Mouse (Mus musculus) spleen, postnatal 0 days (tissue): Measurements from ENCODE around the gene Tubgcp6. TPM values are rescaled to one million over a fixed set of nuclear protein-coding genes. Genes with fewer than 3 reads are reported as not detected.

Experiments
- polyA plus RNA-seq: library from polyadenylated mRNA; unstranded; fragments of >200 nt; fragmentation: Nextera tagmentation; extraction: Ambion mirVana; gene quantifications from 2 replicates; pipeline ENCODE4 v1.2.1, GENCODE M21; 2015

Tubgcp6 gene
- 7.9 and 8.7 TPM in 2 replicates for polyA plus RNA-seq

DNA sequence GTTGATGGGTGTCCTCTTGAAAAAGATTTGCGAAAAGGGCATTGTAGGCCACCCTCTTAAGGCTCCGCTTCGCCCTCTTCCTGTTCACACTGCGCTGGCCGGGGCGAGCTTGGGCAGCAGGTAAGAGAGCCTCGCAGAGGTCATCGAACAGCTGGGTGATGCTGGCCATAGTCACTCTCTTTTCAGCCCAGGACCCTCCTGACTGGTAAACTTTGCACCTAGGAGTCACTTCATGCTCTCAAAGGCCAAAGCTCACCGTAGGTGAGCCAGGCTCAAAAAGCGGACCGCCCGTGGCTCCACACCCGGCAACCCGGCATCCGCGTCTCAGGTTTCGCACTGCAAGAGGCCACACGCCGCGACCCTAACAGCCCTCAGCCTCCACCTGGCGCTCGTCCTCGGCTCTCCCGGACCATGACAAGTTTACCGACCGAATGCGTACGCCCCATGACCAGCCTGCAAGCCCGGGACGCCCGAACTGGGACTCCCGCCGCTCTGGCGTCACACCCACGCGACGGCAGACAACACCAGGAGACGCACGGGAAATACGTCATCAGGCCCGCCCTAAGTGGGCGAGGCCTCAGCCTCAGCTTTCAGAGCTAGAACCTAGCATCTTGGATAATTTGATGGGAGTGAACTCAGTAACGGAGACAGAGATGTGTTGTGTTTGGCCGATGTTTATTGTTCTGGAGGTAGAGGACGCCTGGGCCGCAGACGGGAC lies at the start of gene Tubgcp6:
Tubgcp6 (minus strand) TSS at position 464 of the 718 bp plus-strand sequence.

DNA sequence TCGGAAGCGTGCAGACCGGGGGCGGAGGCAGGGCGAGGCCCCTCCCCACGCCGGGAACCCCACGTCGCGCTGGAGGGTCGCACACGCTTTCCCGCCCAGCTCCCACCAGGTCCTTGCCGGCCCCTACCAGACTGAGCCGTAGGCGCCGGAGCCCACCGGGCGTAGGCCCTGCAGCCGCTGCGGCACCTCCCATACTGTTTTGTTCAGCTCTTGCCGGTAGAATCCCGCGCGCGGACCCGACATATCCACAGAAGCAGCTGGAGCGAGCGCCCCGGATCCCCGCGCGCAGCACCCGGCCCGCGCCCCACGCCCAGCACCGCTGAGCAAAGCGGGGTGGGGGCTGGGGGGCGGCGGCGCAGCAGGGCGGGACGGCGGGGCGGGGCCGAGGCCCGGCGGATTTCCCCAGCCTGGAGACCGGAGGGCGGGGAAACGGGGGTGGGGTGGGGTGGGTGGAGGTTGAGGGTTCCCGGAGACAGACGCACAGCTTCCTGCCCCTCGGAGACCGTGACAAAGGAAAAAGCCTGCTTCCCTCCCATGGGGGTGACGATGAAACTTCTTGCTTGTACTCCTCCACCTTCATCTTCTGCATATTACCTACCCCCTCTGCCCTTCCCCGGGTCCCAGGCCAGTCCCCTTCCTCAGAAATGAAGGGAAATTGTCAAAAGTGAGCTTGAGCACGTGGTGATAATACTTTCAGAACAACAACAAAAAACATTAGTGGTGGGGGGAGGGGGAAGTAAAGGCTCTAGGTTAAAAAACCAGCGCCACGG lies 26.5 kb upstream of the Tubgcp6 start, which contains the start of gene Mapk11:
Mapk11 (minus strand) TSS at position 358 of the 770 bp plus-strand sequence.

DNA sequence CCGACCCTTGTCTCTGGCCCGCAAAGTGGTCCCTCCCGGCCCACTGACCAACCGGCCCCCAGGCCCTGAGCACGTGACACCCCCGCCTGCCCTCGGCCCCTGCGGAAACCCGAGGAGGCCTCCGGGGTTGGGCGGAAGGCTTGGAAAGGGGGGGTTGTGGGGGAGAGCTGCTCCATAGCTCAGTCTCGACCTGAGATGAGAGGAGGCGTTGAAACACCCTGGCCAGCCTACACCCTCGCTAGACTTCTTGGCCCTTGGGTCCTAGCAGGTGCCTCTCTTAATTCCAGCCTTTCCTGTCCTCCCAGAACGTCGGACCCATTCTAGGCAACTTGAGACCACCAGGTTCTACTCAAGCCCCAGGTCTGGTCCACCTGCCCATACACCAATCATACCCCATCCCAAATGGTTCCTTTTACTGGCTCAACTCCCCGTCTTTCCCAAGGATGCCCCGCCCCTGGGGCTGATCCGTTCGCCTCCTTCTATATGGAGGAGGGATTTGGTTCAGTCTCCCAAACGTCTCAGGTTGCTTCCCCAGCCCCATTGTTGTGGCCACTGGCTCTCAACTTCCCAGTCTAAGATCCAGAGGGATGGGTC lies 17.8 kb upstream of the Tubgcp6 start, which contains the start of gene Mapk12:
Mapk12 (minus strand) TSS at position 45 of the 594 bp plus-strand sequence.

DNA sequence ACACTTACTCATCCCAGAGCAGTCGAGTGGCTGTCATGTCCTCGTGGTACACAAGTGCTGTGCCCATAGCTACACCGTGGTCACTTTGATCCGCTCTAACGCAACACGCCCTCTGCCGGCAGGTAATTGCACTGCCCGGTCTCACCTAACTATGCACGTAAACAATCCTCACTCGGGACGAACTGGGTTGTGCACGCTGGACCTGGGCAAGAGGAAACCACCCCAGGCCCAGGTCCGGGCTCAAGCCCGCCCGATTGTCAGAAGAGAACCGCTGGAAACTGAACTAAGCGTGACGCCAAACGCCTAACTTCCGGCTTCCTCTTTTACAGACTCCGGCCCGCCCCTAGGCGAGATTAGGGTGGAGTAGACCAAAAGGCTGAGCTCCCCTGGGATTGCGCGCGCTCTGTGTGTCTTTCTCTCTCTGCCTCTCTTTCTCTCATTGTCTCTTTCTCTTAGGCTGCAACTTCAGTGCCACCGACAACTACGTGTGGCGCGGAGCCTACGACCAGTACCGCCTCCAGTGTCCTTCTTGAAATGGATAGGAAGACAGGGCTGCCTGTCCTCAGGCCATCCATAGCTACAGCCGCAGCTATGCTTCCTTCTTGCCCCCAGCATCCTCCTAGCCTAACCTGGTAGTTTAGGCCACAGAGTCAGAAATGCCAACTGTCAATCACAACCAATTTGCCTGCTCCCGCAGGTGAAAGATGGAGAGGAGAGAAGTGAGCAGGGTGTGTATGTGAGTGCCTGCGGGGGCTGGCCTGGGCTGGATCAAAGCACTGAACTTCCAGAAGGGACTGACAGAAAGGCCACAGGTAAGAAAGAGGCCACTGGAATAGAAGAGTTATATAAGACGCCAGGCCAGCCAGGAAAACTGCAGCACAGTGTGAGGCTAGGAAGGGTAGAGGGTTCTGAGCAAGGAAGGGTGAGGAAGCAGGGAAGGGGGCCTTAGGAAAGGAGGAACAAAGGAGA lies 5.8 kb upstream of the Tubgcp6 start, which contains the start of gene Hdac10:
Hdac10 (minus strand) TSS at position 319 of the 969 bp plus-strand sequence.

DNA sequence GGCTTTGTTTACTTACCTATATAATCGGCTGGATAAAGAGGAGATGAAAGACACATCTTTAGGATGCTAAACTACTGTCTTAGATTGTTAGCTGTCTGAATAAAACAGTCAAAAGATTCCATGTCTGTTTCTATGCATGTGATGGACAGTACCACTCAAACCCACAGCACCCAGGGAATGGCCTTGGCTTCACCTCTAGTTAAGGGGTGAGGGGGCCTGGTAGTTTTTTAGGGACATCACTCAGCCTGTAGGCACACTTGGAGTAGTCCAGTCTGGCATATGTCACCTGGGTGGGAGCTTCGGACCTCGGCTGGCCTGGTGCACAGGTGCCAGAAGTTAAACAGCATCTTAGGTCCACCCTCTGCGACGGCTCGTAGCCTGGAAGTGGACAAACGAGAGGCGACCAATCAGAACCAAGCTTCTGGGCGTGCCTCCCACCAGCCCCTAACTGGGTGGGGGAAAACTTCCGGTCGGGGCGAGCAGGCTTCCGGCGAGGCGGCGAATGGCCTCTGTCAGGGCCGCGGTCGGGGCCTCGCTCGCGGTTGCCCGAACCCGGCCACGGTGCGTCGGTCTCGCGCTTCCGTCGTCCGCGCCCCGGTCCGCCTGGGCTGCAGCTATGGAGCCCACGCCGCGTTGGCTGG lies 34.2 kb downstream of the Tubgcp6 start, which contains the start of gene Selenoo:
Selenoo (plus strand) TSS at position 478 of the 641 bp plus-strand sequence.

DNA sequence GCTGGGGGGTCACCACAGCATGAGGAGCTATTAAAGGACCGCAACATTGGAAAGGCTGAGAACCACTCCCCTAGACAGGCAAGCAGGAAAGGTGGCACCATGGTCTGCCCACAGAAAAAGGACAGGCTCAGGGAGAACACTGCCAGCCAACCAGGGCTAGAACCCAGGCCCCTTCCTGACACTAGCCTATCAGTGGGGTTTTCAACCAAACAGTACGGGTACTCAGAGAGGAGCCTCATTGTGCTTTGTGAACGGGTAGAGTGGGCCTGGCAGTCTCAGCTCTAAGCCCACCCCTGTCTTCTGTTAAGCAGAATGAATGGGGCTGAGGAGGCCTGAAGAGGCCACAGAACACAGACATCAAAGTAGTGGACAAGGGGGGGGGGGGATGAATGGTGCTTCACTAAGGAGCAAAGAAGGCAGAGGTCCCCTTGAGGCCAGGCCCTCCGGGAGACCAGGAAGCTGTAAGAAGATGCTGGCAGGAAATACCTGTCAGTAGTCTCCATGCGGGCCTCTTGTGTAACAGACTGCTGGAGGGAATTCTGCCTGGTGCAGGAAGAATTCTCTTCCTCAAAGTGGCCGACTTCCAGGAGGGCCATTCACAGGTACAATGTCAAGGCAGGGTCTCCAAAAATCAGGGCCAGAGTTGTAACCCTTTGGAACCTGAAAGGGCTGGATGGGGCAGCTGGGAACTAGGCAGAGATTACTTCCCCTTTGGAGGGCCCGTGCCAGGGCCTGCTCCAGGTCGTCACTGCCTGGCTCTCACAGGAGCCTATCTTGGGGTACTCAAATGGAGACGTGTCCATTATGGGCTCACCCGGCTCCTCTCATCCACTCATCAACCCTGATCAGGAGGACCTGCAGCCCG lies 48.1 kb downstream of the Tubgcp6 start, which contains the start of gene Trabd:
Trabd (plus strand) TSS at position 512 of the 865 bp plus-strand sequence.

DNA sequence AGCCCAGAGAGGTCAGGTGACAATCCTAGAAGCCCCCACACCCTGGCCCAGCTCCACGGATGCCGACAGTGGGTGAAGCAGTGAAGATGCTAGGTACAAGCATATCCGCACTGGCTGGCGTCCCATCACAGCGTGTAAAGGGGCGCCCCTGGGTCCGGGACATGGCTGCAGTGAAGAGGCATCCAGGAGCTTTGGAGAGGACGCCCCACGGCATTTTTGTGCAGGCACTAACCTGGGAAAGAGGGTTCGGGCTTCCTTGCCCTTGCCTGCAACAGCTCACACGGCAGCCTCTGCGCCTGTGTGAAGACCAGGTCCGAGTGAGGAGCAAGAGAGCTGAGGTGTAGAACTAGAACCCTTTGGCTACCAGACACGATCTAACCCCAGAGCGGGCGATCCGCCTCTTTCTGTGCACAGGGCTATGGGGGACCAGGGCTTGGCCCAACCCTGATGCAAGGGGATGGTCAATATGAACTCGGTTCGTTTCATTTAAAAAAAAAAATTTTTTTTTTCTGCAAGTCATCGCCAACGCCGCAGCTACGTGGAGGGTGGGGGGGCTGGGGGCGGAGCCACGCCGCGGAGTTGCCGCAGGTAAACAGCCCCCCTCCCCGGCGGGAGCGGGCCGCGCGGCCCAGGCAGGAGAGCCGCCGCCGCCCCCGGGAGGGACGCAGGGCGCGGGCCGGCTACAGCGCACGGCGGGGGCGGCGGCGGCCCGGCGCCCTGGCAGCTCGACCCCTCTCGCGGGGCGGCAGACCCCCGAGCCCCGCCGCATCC lies 63.6 kb downstream of the Tubgcp6 start, which contains the start of gene Panx2:
Panx2 (plus strand) TSS at position 574 of the 771 bp plus-strand sequence.

Other genes starting within 250 kb of the Tubgcp6 start
- gene Ttll8, start 168.7 kb downstream of the Tubgcp6 start, polyA plus RNA-seq = not detected in 2 replicates
- gene Mlc1, start 144.1 kb downstream of the Tubgcp6 start, polyA plus RNA-seq = not detected in 2 replicates
- not detected in 2 replicates for gene Mov10l1, start 140.2 kb downstream of the Tubgcp6 start, polyA plus RNA-seq
- gene Panx2, start 63.4 kb downstream of the Tubgcp6 start, polyA plus RNA-seq = not detected in 2 replicates
- gene Trabd, start 48.0 kb downstream of the Tubgcp6 start, polyA plus RNA-seq = 16.9 and 20.7 TPM in 2 replicates
- 8.0 and 9.3 TPM in 2 replicates for gene Selenoo, start 34.0 kb downstream of the Tubgcp6 start, polyA plus RNA-seq
- 11.4 and 11.9 TPM in 2 replicates for gene Hdac10, start 5.6 kb upstream of the Tubgcp6 start, polyA plus RNA-seq
- gene Mapk12, start 17.6 kb upstream of the Tubgcp6 start, polyA plus RNA-seq = 1.8 and 2.3 TPM in 2 replicates
- gene Mapk11, start 26.5 kb upstream of the Tubgcp6 start, polyA plus RNA-seq = 0.87 and 1.3 TPM in 2 replicates
- 25.8 and 35.7 TPM in 2 replicates for gene Plxnb2, start 57.7 kb upstream of the Tubgcp6 start, polyA plus RNA-seq
- gene Dennd6b, start 73.4 kb upstream of the Tubgcp6 start, polyA plus RNA-seq = 3.8 and 4.0 TPM in 2 replicates
- gene Ppp6r2, start 88.4 kb upstream of the Tubgcp6 start, polyA plus RNA-seq = 46.2 and 46.5 TPM in 2 replicates
- gene Sbf1, start 192.2 kb upstream of the Tubgcp6 start, polyA plus RNA-seq = 36.5 and 38.4 TPM in 2 replicates
- gene Adm2, start 199.6 kb upstream of the Tubgcp6 start, polyA plus RNA-seq = 0.16 TPM in 1 of 2 replicates, not detected in the other
- gene Miox, start 211.3 kb upstream of the Tubgcp6 start, polyA plus RNA-seq = not detected in 2 replicates
- 28.5 and 29.5 TPM in 2 replicates for gene Lmf2, start 232.5 kb upstream of the Tubgcp6 start, polyA plus RNA-seq
- 134 and 143 TPM in 2 replicates for gene Ncaph2, start 232.6 kb upstream of the Tubgcp6 start, polyA plus RNA-seq